Mouse (Mus musculus) C2C12 (cell line): ENCODE data around the gene Trpc5os. TPM values are rescaled to one million over a fixed set of nuclear protein-coding genes. Genes with fewer than 3 reads are reported as not detected.

ENCODE experiments used
- H3K27me3 ChIP-seq: one replicate; pipeline ENCODE4 v1.6.1; 2011; ENCODE audit not compliant: control insufficient read depth, insufficient read depth, insufficient read length
- H3K36me3 ChIP-seq: one replicate; pipeline ENCODE4 v1.6.1; 2011; ENCODE audit not compliant: control insufficient read depth, insufficient read depth
- H3K4me3 ChIP-seq: one replicate; pipeline ENCODE4 v1.5.1; 2011; ENCODE audit warnings: mild to moderate bottlenecking, control low read depth; ENCODE audit not compliant: poor library complexity, insufficient read depth, severe bottlenecking
- H3K79me2 ChIP-seq: one replicate; pipeline ENCODE4 v1.6.1; 2011; ENCODE audit not compliant: control insufficient read depth, insufficient read depth
- H3K79me3 ChIP-seq: one replicate; pipeline ENCODE4 v1.6.1; 2011; ENCODE audit warnings: low read depth, control low read depth
- H3ac ChIP-seq: one replicate; pipeline ENCODE3; 2011; ENCODE audit warnings: low read depth; ENCODE audit not compliant: control insufficient read depth, insufficient read length
- CEBPB ChIP-seq: IDR thresholded peaks from one replicate; pipeline ENCODE4 v1.6.1; 2011; ENCODE audit warnings: low read depth, mild to moderate bottlenecking, control low read depth, moderate library complexity
- CTCF ChIP-seq: IDR thresholded peaks from one replicate; pipeline ENCODE4 v1.5.1; 2011; ENCODE audit not compliant: control insufficient read depth, insufficient read depth, insufficient read length
- FOSL1 ChIP-seq: IDR thresholded peaks from one replicate; pipeline ENCODE4 v1.8.0; 2011; ENCODE audit warnings: mild to moderate bottlenecking, low read length; ENCODE audit not compliant: poor library complexity, insufficient read depth, severe bottlenecking
- MAX ChIP-seq: IDR thresholded peaks from one replicate; pipeline ENCODE4 v1.6.1; 2011; ENCODE audit warnings: mild to moderate bottlenecking, control low read depth
- MYOD1 ChIP-seq: IDR thresholded peaks from one replicate; pipeline ENCODE4 v1.6.1; 2011; ENCODE audit warnings: low read depth; ENCODE audit not compliant: control insufficient read depth, insufficient read length
- MYOG ChIP-seq: IDR thresholded peaks from one replicate; pipeline ENCODE4 v1.6.1; 2011; ENCODE audit not compliant: control insufficient read depth, insufficient read length; ENCODE audit errors: extremely low read depth
- USF1 ChIP-seq: IDR thresholded peaks from one replicate; pipeline ENCODE4 v1.6.1; 2011; ENCODE audit warnings: low read depth, mild to moderate bottlenecking, control low read depth, moderate library complexity
- polyA plus RNA-seq: library from polyadenylated mRNA; unstranded; fragments of >200 nt; fragmentation: generic; extraction: Trizol; gene quantifications from one replicate; pipeline ENCODE4 v1.2.1, GENCODE M21; 2012; ENCODE audit warnings: missing spikeins

Gene Trpc5os
- polyA plus RNA-seq, 1 experiment, result 0.01 TPM

DNA sequence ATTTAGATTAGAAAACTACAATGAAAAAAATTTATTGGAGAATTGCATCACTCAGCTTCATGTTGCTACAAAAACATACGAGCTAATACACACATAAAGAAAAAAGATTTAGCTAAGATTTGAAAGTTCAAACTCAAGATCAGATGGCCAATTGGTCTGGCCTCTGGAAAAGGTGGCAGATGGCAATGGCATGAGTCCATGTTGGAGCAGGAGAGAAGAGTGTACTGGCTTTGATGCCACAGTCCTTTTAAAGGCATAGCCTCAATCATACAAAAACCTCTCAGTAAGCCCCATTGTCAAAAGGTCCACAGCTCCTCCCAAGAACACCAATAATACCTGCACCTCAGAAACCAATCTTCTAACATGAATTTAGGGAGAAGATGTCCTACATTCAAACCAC, 35.0 kb downstream of the Trpc5os start:
- no peaks in the 10 kb centered on the region for H3K79me3 ChIP-seq
- TF ChIP-seq CEBPB (no peak), CTCF (no peak), MYOG (no peak), MAX (no peak), USF1 (no peak), MYOD1 (no peak), FOSL1 (no peak)

DNA sequence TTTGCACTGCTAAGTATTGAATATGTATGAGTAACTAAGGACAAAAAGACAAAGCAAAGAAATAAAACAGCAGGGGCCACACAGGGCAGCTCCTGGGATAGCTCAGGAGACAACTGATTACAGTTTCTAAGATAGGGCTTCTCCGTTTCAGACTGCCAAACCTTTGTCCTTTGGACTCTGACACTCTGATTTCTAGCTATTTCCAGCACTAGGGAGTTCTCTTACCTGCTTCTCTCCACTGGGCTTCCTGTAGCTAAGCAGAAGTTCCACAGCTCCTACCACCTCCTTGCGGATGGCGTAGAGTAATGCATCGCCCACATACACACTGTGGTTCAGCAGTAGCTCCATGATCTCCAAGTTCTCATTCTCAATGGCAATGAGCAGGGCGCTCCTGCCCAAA, 66.9 kb downstream of the Trpc5os start:
- Histone ChIP-seq H3K79me3 (no peaks in the 10 kb centered on the region), H3K36me3 (no peaks in the 10 kb centered on the region), H3K79me2 (no peaks in the 10 kb centered on the region), H3K4me3 (no peak overlapping the region), H3K27me3 (no peaks in the 10 kb centered on the region), H3ac (no peak overlapping the region)
- TF ChIP-seq CEBPB, result no peak
- TF ChIP-seq CTCF, result no peak
- no peak for TF ChIP-seq MYOD1
- TF ChIP-seq FOSL1, result no peak
- TF ChIP-seq MAX, result no peak

More for the DNA sequence above, 35.0 kb downstream of the Trpc5os start:
- H3ac ChIP-seq, result no peak overlapping the region
- no peaks in the 10 kb centered on the region for H3K79me2 ChIP-seq
- no peak overlapping the region for H3K4me3 ChIP-seq
- H3K27me3 ChIP-seq, result no peaks in the 10 kb centered on the region
- H3K36me3 ChIP-seq, result no peaks in the 10 kb centered on the region

DNA sequence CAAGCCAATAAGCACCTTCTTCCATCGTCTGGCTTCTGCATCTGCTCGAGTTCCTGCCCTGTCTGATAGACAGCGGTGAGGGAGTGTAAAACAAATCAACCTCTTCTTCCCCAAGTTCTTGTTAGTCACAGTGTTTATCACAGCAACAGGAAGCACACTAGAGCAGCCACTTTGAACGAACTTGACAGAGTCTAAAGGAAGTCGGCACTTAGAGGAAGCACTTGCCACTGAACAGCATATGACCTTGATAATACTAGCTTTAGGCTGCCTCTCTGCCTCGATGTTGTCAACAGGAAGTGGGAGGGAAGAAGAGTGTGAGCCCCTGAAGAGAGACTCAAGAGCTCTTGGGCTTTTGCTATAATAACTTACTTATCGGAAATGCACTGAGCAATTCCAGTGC, 69.7 kb downstream of the Trpc5os start:
- Histone ChIP-seq H3K4me3 (no peak overlapping the region), H3K79me2 (no peaks in the 10 kb centered on the region), H3ac (no peak overlapping the region), H3K36me3 (no peaks in the 10 kb centered on the region), H3K27me3 (no peaks in the 10 kb centered on the region), H3K79me3 (no peaks in the 10 kb centered on the region)
- TF ChIP-seq CTCF (no peak), USF1 (no peak), CEBPB (no peak), MAX (no peak), FOSL1 (no peak), MYOD1 (no peak), MYOG (no peak)

Other genes with a start within 250 kb of the Trpc5os start
- gene Alg13, start 138.8 kb upstream of the Trpc5os start, polyA plus RNA-seq, result 7.7 TPM
- gene Trpc5, start 231.6 kb downstream of the Trpc5os start, polyA plus RNA-seq, result not detected
- not detected for gene Rtl4, start 232.3 kb downstream of the Trpc5os start, polyA plus RNA-seq